Mouse (Mus musculus) thymus, adult 2 months (tissue): ENCODE data around the gene Il9r.

ENCODE experiments used
- CTCF ChIP-seq: fragments of 200-500 bp; IDR thresholded peaks from 2 replicates; pipeline ENCODE4 v1.5.1; 2012; ENCODE audit warnings: mild to moderate bottlenecking, control low read depth, low read length, moderate library complexity, borderline replicate concordance; ENCODE audit not compliant: control insufficient read depth, poor library complexity, insufficient read depth; ENCODE audit errors: extremely low read depth
- POLR2A ChIP-seq: fragments of 200-500 bp; IDR thresholded peaks from 2 replicates; pipeline ENCODE4 v1.6.1; 2012; ENCODE audit warnings: mild to moderate bottlenecking, low read length, control low read depth, moderate library complexity; ENCODE audit not compliant: control insufficient read depth, poor library complexity, insufficient read depth; ENCODE audit errors: extremely low read depth

DNA sequence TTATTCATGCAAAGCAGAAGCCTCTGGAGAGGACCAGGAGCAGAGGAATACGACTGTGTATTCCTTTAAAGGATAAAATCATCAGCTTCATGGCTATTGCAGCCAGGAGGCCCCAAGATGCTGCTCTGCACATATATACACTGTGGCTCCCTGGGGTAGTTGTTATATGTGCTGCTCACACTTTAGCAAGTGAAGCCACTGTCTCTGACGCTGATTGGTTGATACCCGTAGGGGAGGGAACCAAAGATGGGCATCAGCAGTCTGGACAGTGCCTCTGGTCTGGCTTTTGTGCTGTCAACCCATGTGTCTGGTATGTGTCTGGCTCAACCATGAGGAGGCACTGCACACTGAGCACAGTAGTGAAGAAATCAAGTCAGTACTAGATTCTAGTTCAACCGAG, 33.4 kb downstream of the Il9r start:
- TF ChIP-seq CTCF, result no peak
- TF ChIP-seq POLR2A, result no peak
